Mouse (Mus musculus): Measurements from ENCODE around the gene Ercc1. TPM values are rescaled to one million over a fixed set of nuclear protein-coding genes. Genes with fewer than 3 reads are reported as not detected.

Ercc1 gene
- polyA plus RNA-seq, 1 experiment from 2014 or later, result 100 TPM

GRCm38 (mm10) chr7:19304501-19305412 is 39.8 kb upstream of the Ercc1 start:
- H3K4me1 ChIP-seq, result peaks cover 50% of the 10 kb centered on the region
- peak overlapping the region; percentile 38 for H3K4me3 ChIP-seq (replicated peaks)
- H3K9me3 ChIP-seq, result no peaks in the 10 kb centered on the region
- peaks cover 73% of the 10 kb centered on the region for H3K27me3 ChIP-seq
- peak overlapping the region; percentile 53 for H3K4me2 ChIP-seq
- no peak for ATAC-seq (ENCODE audit: low FRiP score)
- peak overlapping the region; percentile 41 for H3K9ac ChIP-seq
- WGBS, result 2% methylated on average over 48 of the region's 48 CpGs
- H3K36me3 ChIP-seq (replicated peaks), result no peaks in the 10 kb centered on the region
- no peak overlapping the region for H3K27ac ChIP-seq

- peaks cover 54% of the 10 kb centered on the region for H3K4me1 ChIP-seq
- no peak overlapping the region for H3K9ac ChIP-seq
- H3K36me3 ChIP-seq (replicated peaks), result no peaks in the 10 kb centered on the region
- H3K9me3 ChIP-seq, result no peaks in the 10 kb centered on the region
- H3K4me3 ChIP-seq (replicated peaks), result peak overlapping the region; percentile 38; the same call in 1 of the 2 replicates
- ATAC-seq (ENCODE audit: low FRiP score), result no peak
- peak overlapping the region; percentile 53 for H3K4me2 ChIP-seq
- peaks cover 73% of the 10 kb centered on the region for H3K27me3 ChIP-seq
- no peak overlapping the region for H3K27ac ChIP-seq
- 8% methylated on average over 6 of the region's 6 CpGs for WGBS
Observed at GRCm38 (mm10) chr7:19305413-19305735, 39.2 kb upstream of the Ercc1 start.

GRCm38 (mm10) chr7:19305796-19306765 is 38.5 kb upstream of the Ercc1 start:
- H3K9me3 ChIP-seq, result no peaks in the 10 kb centered on the region
- no peak overlapping the region for H3K9ac ChIP-seq
- no peaks in the 10 kb centered on the region for H3K36me3 ChIP-seq (replicated peaks)
- H3K27ac ChIP-seq, result no peak overlapping the region
- H3K27me3 ChIP-seq, result peaks cover 73% of the 10 kb centered on the region
- H3K4me2 ChIP-seq, result no peak overlapping the region
- no peak overlapping the region for H3K4me3 ChIP-seq (replicated peaks)
- ATAC-seq (ENCODE audit: low FRiP score), result no peak
- peaks cover 55% of the 10 kb centered on the region for H3K4me1 ChIP-seq
- WGBS, result 44% methylated on average over 16 of the region's 16 CpGs

- H3K4me2 ChIP-seq, result peak overlapping the region; percentile 94
- ATAC-seq (ENCODE audit: low FRiP score), result no peak
- peaks cover 47% of the 10 kb centered on the region for H3K4me1 ChIP-seq
- H3K9ac ChIP-seq, result 0 out of 2 replicates have a peak overlapping the region, but pooled peaks have one; percentile 45
- peaks cover 68% of the 10 kb centered on the region for H3K27me3 ChIP-seq
- H3K27ac ChIP-seq, result no peak overlapping the region
- WGBS, result 76% methylated on average over 25 of the region's 25 CpGs
- no peaks in the 10 kb centered on the region for H3K9me3 ChIP-seq
- H3K4me3 ChIP-seq (replicated peaks), result no peak overlapping the region
- no peaks in the 10 kb centered on the region for H3K36me3 ChIP-seq (replicated peaks)
Observed at GRCm38 (mm10) chr7:19306819-19307738, 37.5 kb upstream of the Ercc1 start.

- Histone ChIP-seq H3K27ac (peak overlapping the region; percentile 44; the same call in 1 of the 2 replicates), H3K36me3 (replicated peaks) (no peaks in the 10 kb centered on the region), H3K9me3 (no peaks in the 10 kb centered on the region), H3K27me3 (peaks cover 63% of the 10 kb centered on the region), H3K4me3 (replicated peaks) (peak overlapping the region; percentile 63), H3K4me1 (peaks cover 46% of the 10 kb centered on the region), H3K9ac (peak overlapping the region; percentile 45), H3K4me2 (peak overlapping the region; percentile 94)
- peak; percentile 44 for ATAC-seq (ENCODE audit: low FRiP score)
- 3% methylated on average over 18 of the region's 18 CpGs for WGBS
Observed at GRCm38 (mm10) chr7:19307739-19308453, 36.7 kb upstream of the Ercc1 start.

GRCm38 (mm10) chr7:19308454-19309277 is 35.9 kb upstream of the Ercc1 start:
- ATAC-seq (ENCODE audit: low FRiP score), result peak; percentile 87
- under 1% methylated on average over 58 of the region's 58 CpGs for whole genome bisulfite sequencing
- Histone ChIP-seq H3K36me3 (replicated peaks) (no peaks in the 10 kb centered on the region), H3K4me2 (peak overlapping the region; percentile 94), H3K9me3 (no peaks in the 10 kb centered on the region), H3K9ac (peak overlapping the region; percentile 47), H3K4me1 (peaks cover 43% of the 10 kb centered on the region), H3K4me3 (replicated peaks) (peak overlapping the region; percentile 63), H3K27ac (peak overlapping the region; percentile 44; the same call in 1 of the 2 replicates), H3K27me3 (peaks cover 61% of the 10 kb centered on the region)

- no peaks in the 10 kb centered on the region for H3K9me3 ChIP-seq
- H3K4me2 ChIP-seq, result peak overlapping the region; percentile 94
- WGBS, result under 1% methylated on average over 48 of the region's 48 CpGs
- peaks cover 61% of the 10 kb centered on the region for H3K27me3 ChIP-seq
- no peak overlapping the region for H3K27ac ChIP-seq
- ATAC-seq (ENCODE audit: low FRiP score), result no peak
- H3K9ac ChIP-seq, result peak overlapping the region; percentile 47
- no peaks in the 10 kb centered on the region for H3K36me3 ChIP-seq (replicated peaks)
- H3K4me3 ChIP-seq (replicated peaks), result peak overlapping the region; percentile 63
- peaks cover 36% of the 10 kb centered on the region for H3K4me1 ChIP-seq
Observed at GRCm38 (mm10) chr7:19309278-19309883, 35.2 kb upstream of the Ercc1 start.

GRCm38 (mm10) chr7:19309884-19310641 is 34.5 kb upstream of the Ercc1 start, which contains the start of gene Fosb:
Gene Fosb (minus strand): TSS chr7:19310051.
- no peaks in the 10 kb centered on the region for H3K36me3 ChIP-seq (replicated peaks)
- peak within 1 kb of the TSS; percentile 47 for H3K9ac ChIP-seq
- under 1% methylated on average over 49 of the region's 49 CpGs for WGBS
- peak; percentile 90 for ATAC-seq (ENCODE audit: low FRiP score)
- H3K27me3 ChIP-seq, result peaks cover 61% of the 10 kb centered on the region
- peaks cover 29% of the 10 kb centered on the region for H3K4me1 ChIP-seq
- H3K27ac ChIP-seq, result no peak within 1 kb of the TSS
- peak within 1 kb of the TSS; percentile 94 for H3K4me2 ChIP-seq
- H3K4me3 ChIP-seq (replicated peaks), result peak within 1 kb of the TSS; percentile 63
- H3K9me3 ChIP-seq, result no peaks in the 10 kb centered on the region

- no peak for ATAC-seq (ENCODE audit: low FRiP score)
- Histone ChIP-seq H3K9ac (no peak overlapping the region), H3K4me1 (peaks cover 31% of the 10 kb centered on the region), H3K4me2 (no peak overlapping the region), H3K36me3 (replicated peaks) (no peaks in the 10 kb centered on the region), H3K27me3 (peaks cover 50% of the 10 kb centered on the region), H3K27ac (no peak overlapping the region), H3K9me3 (no peaks in the 10 kb centered on the region), H3K4me3 (replicated peaks) (no peak overlapping the region)
- WGBS, result 36% methylated on average over 4 of the region's 4 CpGs
Observed at GRCm38 (mm10) chr7:19311991-19312390, 32.6 kb upstream of the Ercc1 start.
